9 mouse cellular contexts compared by ENCODE assay signal in the genomic region with DNA sequence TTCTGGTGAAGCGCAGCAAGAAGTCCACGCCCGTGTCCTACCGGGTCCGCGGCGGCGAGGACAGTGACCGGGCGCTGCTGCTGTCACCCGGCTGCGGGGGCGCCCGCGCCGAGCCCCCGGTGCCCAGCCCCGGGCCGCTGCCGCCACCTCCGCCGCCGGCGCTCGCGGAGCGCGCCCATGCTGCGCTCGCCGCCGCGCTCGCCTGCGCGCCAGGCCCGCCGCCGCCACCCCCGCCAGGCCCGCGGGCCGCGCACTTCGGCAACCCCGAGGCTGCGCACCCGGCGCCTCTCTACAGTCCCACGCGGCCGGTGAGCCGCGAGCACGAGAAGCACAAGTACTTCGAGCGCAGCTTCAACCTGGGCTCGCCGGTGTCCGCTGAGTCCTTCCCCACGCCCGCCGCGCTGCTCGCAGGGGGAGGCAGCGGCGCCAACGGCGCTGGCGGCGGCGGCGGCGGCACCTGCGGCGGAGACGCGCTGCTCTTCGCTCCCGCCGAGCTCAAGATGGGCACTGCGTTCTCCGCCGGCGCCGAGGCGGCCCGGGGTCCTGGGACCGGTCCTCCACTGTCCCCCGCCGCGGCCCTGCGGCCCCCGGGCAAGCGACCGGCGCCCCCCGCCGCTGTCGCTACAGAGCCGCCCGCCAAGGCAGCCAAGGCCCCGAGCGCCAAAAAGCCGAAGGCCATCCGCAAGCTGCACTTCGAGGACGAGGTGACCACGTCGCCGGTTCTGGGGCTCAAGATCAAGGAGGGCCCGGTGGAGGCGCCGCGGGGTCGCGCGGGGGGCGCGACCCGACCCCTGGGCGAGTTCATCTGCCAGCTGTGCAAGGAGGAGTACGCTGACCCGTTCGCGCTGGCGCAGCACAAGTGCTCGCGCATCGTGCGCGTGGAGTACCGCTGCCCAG. TPM values are rescaled to one million over a fixed set of nuclear protein-coding genes. Genes with fewer than 3 reads are reported as not detected.
A peak's percentile ranks its signal among the peaks of the same experiment; 100 is the strongest.
DNase-seq lines count a peak whose midpoint lies in the region; ATAC-seq lines count a peak whose summit lies in the region.
"Had no signal": no experiment of that assay in that cellular context is flagged by ENCODE, and none has a peak within 500 bp of the region (broad histone marks: within the 10 kb centered on the region; RNA-seq: fewer than 3 reads in every experiment).

No protein-coding gene starts in this region.

- H3K27me3 ChIP-seq in embryonic facial prominence, embryonic 10.5 days (replicated peaks; ENCODE audit: low read depth, poor library complexity, severe bottlenecking): peaks cover 99% of the 10 kb centered on the region
- peaks cover 33% of the 10 kb centered on the region for H3K27me3 ChIP-seq in hindbrain, embryonic 14.5 days (ENCODE audit: control insufficient read depth, insufficient read depth, low read length)
- peaks cover 99% of the 10 kb centered on the region for H3K27me3 ChIP-seq in midbrain, embryonic 10.5 days (ENCODE audit: low read depth, poor library complexity, severe bottlenecking)
- H3K27me3 ChIP-seq in stomach, embryonic 15.5 days (replicated peaks): peaks cover 88% of the 10 kb centered on the region

- H3K4me3 ChIP-seq in embryonic facial prominence, embryonic 10.5 days: peak overlapping the region; percentile 65
- H3K4me3 ChIP-seq in hindbrain, embryonic 14.5 days (replicated peaks; ENCODE audit: low read length): peak overlapping the region; percentile 82
- H3K4me3 ChIP-seq in midbrain, embryonic 10.5 days: peak overlapping the region; percentile 71
- peak overlapping the region; percentile 52 for H3K4me3 ChIP-seq in stomach, embryonic 15.5 days (replicated peaks)

- H3K9ac ChIP-seq in hindbrain, embryonic 14.5 days: peak overlapping the region; percentile 93
- H3K9ac ChIP-seq in stomach, embryonic 15.5 days: no peak overlapping the region

- H3K36me3 ChIP-seq in embryonic facial prominence, embryonic 10.5 days (replicated peaks): no peaks in the 10 kb centered on the region
- no peaks in the 10 kb centered on the region for H3K36me3 ChIP-seq in hindbrain, embryonic 14.5 days (replicated peaks; ENCODE audit: control insufficient read depth, insufficient read depth)
- H3K36me3 ChIP-seq in midbrain, embryonic 10.5 days: no peaks in the 10 kb centered on the region
- H3K36me3 ChIP-seq in stomach, embryonic 15.5 days: no peaks in the 10 kb centered on the region

- peak overlapping the region; percentile 80 for H3K27ac ChIP-seq in embryonic facial prominence, embryonic 10.5 days (replicated peaks)
- H3K27ac ChIP-seq in hindbrain, embryonic 14.5 days: peak overlapping the region; percentile 97
- H3K27ac ChIP-seq in midbrain, embryonic 10.5 days (replicated peaks): peak overlapping the region; percentile 90
- no peak overlapping the region for H3K27ac ChIP-seq in stomach, embryonic 15.5 days
- H3K27ac ChIP-seq: macrophage had no signal

- DNase-seq in layer of hippocampus, postnatal 25 days (ENCODE audit: extremely low spot score in 1 of 2, low spot score in 1 of 2): peak; percentile 31 to 34
- DNase-seq in layer of hippocampus, adult 8-10 months (ENCODE audit: low spot score in 2 of 2): no peak
- peak; percentile 34 for DNase-seq in R1 (ENCODE audit: low read depth, low spot score)
- DNase-seq in embryonic facial prominence, embryonic 10.5 days (ENCODE audit: low spot score): peak; percentile 72
- no peak for DNase-seq in hindbrain, embryonic 14.5 days (ENCODE audit: low spot score)
- DNase-seq in midbrain, embryonic 10.5 days (ENCODE audit: low spot score): peak; percentile 70

- peaks cover 53% of the 10 kb centered on the region for H3K4me1 ChIP-seq in embryonic facial prominence, embryonic 10.5 days
- peaks cover 30% of the 10 kb centered on the region for H3K4me1 ChIP-seq in hindbrain, embryonic 14.5 days (replicated peaks; ENCODE audit: control insufficient read depth, insufficient read depth, low read length)
- H3K4me1 ChIP-seq in midbrain, embryonic 10.5 days: peaks cover 75% of the 10 kb centered on the region
- peaks cover 29% of the 10 kb centered on the region for H3K4me1 ChIP-seq in stomach, embryonic 15.5 days

- no peak; the same call in 1 of the 2 replicates for ATAC-seq in hindbrain, embryonic 14.5 days (ENCODE audit: low FRiP score)
- peak; percentile 15; the same call in 1 of the 2 replicates for ATAC-seq in stomach, embryonic 15.5 days (ENCODE audit: insufficient read depth, low FRiP score, low read depth)
- no peak for ATAC-seq in monocyte, adult 5-6 weeks (replicated peaks; ENCODE audit: insufficient number of reproducible peaks, low FRiP score, low TSS enrichment, poor library complexity, severe bottlenecking)

- no peaks in the 10 kb centered on the region for H3K9me3 ChIP-seq in embryonic facial prominence, embryonic 10.5 days
- H3K9me3 ChIP-seq in hindbrain, embryonic 14.5 days (ENCODE audit: control insufficient read depth, low read length): no peaks in the 10 kb centered on the region
- no peaks in the 10 kb centered on the region for H3K9me3 ChIP-seq in midbrain, embryonic 10.5 days (replicated peaks)
- H3K9me3 ChIP-seq in stomach, embryonic 15.5 days: no peaks in the 10 kb centered on the region

- H3K4me2 ChIP-seq in hindbrain, embryonic 14.5 days (replicated peaks): peak overlapping the region; percentile 92
- peak overlapping the region; percentile 99 for H3K4me2 ChIP-seq in stomach, embryonic 15.5 days

- WGBS in embryonic facial prominence, embryonic 10.5 days: under 1% methylated on average over 133 of the region's 133 CpGs
- WGBS in hindbrain, embryonic 14.5 days: under 1% methylated on average over 94 of the region's 133 CpGs
- under 1% methylated on average over 128 of the region's 133 CpGs for whole genome bisulfite sequencing in midbrain, embryonic 10.5 days
- WGBS in stomach, embryonic 15.5 days: under 1% methylated on average over 103 of the region's 133 CpGs

RNA-seq across cellular contexts. Expression of a gene that starts 0.8 kb away (rescaled TPM):
- 1 to 10 TPM; 7.5 to 8.6 TPM for total RNA-seq in layer of hippocampus, postnatal 25 days (2021)
- total RNA-seq in layer of hippocampus, adult 8-10 months (2022): 1 to 10 TPM; 5.6 to 6.6 (median 5.8) TPM
- polyA plus RNA-seq in embryonic facial prominence, embryonic 10.5 days (2016; fragmentation: Nextera tagmentation; extraction: Ambion mirVana): 1.5 and 1.9 TPM in 2 replicates
- polyA plus RNA-seq in hindbrain, embryonic 14.5 days (2014; fragmentation: Nextera tagmentation; extraction: Ambion mirVana): 2.6 and 4.1 TPM in 2 replicates
- polyA plus RNA-seq in midbrain, embryonic 10.5 days (2016; fragmentation: Nextera tagmentation; extraction: Ambion mirVana): 3.0 and 4.7 TPM in 2 replicates
- polyA plus RNA-seq in stomach, embryonic 15.5 days (2015; fragmentation: Nextera tagmentation; extraction: Ambion mirVana): 0.85 and 0.95 TPM in 2 replicates
- total RNA-seq in monocyte, adult 5-6 weeks (2017): not detected in 3 replicates
- polyA plus RNA-seq: macrophage had no signal

Comparison
In these comparisons a context has a peak if more than half of its experiments do, and no peak if none do; other contexts are left out.
1. DNase-seq: peak in layer of hippocampus, postnatal 25 days (2 of 2), R1 (single experiment), embryonic facial prominence, embryonic 10.5 days (single experiment) and midbrain, embryonic 10.5 days (single experiment); none in layer of hippocampus, adult 8-10 months (0 of 2) and hindbrain, embryonic 14.5 days (single experiment).
2. Peak in every context shown above with its lines, with median percentiles within 50 percentile points of each other: H3K4me3 ChIP-seq.